Mouse (Mus musculus) kidney, postnatal 36 days (tissue): ENCODE results near the gene Prepl.

ENCODE experiments used
- DNase-seq, 2 experiments: peaks; one replicate each; pipeline ENCODE4 v3.0.0; 2021 to 2022; ENCODE audit warnings: mixed read lengths in 2 of 2

Gene Prepl

GRCm38 (mm10) chr17:85070658-85071057, 19.4 kb downstream of the Prepl start:
- DNase-seq: no peak

GRCm38 (mm10) chr17:85067331-85067730, 22.7 kb downstream of the Prepl start:
- peak in 1 of 2 experiments; percentile 27 for DNase-seq

- no peak for DNase-seq
Measured at GRCm38 (mm10) chr17:85063560-85063959, 26.5 kb downstream of the Prepl start.

DNA sequence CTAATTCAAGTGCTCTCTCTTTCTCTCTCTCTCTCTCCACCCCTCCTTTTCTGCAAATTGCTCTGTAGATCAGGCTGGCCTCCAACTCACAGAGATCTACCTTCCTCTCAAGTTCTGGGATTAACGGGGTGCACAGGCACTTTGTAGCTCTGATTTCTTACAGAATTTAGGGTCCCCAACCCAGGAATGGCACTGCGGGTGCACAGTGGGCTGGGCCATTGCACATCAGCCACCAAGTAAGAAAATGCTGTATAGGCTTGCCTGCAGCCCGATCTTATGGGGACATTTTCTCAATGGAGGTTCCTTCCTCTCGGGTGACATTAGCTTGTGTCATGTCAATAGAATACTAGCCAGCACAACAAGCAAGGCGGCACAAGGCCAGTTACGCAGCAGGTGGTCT, 30.9 kb downstream of the Prepl start:
- DNase-seq: no peak

- DNase-seq: no peak
Measured at GRCm38 (mm10) chr17:85058276-85058675, 31.8 kb downstream of the Prepl start.

DNA sequence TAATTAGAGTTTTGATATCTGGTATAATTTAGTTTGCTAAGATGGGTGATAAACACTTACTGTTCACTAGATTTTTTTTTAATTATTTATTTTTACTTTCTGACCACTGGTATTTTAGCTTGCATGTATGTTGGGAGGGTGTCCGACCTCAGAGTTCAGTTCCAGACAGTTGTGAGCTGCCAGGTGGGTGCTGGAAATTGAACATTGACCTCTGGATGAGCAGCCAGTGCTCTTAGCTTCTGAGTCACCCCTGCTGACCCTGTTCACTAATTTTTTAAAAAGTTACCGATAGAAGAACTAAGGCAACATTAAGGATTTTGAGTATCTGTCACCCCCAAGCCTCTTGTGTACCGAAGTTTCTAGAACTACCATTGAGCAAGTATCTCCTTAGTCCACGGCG, 41.7 kb downstream of the Prepl start:
- peak in 1 of 2 experiments; percentile 55 for DNase-seq

- DNase-seq: no peak
Measured at GRCm38 (mm10) chr17:85045160-85045559, 44.9 kb downstream of the Prepl start.

DNA sequence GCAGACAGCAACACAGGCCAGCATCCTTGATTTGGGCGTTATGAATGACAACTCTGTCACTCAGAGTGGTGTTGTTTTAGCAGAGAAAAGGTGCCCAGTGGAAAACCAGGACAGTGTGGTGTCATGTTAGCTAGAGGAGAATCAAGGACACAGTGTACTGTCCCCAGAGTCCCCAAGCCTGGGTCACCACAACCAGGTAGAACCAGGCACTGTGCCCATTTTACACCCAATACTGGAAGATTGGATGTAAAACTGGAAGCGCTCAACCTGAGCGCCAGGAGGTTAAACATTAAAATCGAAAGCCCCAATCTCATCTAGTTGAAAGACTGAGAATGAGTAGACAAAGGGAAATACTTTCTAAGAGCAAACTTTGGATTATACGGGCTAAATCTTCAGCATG, 45.6 kb downstream of the Prepl start:
- DNase-seq: peak; percentile 77 to 87

- peak in 1 of 2 experiments; percentile 77 for DNase-seq
Measured at GRCm38 (mm10) chr17:85043404-85043816, 46.6 kb downstream of the Prepl start.

DNA sequence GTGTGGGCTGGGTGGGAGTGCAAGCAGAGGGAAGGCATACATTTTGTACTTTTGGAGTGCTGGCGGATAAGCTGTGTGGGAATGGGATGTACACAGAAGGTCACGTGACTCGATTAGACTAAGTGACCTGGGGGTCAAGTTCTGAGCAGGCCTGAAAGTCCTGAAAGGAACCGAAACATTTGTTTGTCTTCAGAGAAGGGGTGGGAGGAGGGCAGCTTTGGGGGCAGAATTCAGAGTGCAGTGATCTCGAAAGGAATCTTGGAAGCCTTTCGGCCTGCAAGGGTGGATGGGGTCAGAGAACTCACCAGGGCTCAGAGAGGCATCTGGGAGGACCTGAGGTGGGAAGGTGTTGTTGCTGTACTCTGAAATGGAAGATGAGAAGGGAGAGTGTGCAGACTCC, 47.6 kb downstream of the Prepl start:
- peak; percentile 78 to 90 for DNase-seq

DNA sequence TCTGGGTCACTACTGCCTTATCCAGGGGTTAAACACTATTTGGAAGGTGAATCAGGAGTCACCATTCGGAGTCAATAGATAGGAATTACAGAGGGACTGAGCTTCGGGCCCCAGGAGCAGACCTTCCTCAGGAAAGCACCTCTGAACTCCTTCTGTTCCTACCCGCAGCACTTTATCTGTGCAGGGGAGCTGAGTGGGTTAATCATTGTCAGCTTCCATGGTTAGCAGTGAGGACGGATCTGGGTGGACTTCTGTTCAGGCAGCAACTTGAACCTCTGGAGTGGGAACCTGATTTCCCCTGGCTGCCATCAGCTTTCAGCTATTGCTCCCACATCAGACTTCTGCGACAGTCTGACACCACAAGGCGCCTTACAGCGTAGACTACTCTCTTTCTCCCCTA, 49.1 kb downstream of the Prepl start:
- peak; percentile 76 to 88 for DNase-seq

GRCm38 (mm10) chr17:85038761-85039160, 51.3 kb downstream of the Prepl start:
- no peak for DNase-seq

DNA sequence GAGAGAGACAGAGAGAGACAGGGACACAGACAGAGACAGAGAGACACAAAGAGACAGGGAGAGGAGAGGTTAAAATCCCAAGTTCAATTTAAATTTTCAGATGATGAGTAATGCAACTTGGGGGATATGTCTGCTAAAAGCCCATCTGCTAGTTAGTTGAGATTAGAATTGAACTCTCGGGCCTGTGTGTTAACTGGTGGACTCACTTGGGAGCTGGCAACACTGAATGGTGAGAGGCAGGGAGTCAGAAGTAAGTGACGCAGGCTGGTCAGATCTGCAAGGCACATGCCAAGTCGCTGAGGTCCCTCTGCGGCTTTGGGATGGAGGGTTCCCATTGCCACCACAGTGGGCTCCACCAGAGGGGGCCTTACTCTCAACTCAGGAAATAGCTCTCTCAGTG, 51.7 kb downstream of the Prepl start:
- DNase-seq: no peak

- no peak for DNase-seq
Measured at GRCm38 (mm10) chr17:85037855-85038254, 52.2 kb downstream of the Prepl start.

DNA sequence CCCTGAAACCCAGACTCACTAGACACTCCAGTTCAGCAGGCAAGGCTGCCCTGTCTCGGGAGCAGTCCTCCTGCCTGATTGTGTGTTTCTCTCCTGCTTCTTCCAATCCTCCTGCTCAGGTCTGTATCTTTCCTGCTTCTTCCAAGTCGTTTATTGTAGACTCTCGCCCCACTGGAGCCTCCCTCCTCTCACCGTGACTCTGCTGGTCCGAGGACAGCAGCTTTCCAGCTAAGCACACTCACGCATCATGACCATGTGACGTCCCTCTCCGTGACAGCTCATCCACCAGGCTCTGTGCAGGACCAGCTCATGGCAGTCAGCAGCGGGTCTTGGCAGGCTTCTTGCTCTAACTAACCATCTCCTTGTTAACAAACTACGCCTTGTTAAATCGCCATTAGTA, 56.0 kb downstream of the Prepl start:
- DNase-seq: no peak

- DNase-seq: no peak
Measured at GRCm38 (mm10) chr17:85033087-85033486, 57.0 kb downstream of the Prepl start.

DNA sequence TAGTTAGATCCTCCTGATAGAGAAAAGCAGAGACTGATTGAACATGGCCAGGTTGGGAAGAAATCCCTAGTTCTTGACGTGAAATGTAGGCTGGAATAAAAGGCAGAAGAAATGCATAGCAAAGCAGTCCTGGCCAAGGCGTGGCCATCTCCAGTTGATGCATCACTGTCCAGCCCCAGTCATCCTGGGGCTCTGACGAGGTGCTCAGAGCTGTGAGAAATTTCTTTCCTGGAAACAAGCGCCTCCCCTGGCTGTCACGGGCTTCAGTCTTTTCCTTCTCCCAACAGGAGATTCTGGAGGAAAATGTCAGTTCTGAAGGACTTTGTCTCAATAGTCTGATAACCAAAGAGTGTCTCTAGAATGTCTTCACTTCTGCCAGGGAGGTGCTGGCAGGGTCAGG, 59.4 kb downstream of the Prepl start:
- peak in 1 of 2 experiments; percentile 50 for DNase-seq

- DNase-seq: peak in 1 of 2 experiments; percentile 57
Measured at GRCm38 (mm10) chr17:85028797-85029196, 61.2 kb downstream of the Prepl start.

- DNase-seq: peak in 1 of 2 experiments; percentile 61
Measured at GRCm38 (mm10) chr17:85028093-85028739, 61.8 kb downstream of the Prepl start, which contains the start of gene Slc3a1. Gene Slc3a1 (plus strand): TSS chr17:85028376.

DNA sequence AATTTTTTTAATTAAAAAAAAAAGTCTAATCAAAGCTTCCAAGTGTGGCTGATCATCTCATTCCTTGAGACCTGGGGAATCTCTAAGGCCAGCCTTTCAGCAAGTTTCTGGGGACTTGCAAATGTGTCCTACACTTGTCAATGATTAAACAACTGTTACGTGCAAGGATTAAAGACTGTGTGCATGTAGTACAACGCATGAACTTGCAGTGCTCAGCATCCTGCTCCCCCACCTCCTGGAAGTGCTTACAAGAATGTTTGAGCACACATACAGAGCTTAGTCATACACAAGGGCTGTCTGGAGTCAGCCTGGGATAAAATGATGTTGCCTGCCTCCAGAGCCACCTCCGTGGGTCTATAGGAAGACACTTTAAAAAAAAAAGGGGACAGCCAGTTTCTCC, 62.8 kb downstream of the Prepl start:
- DNase-seq: peak in 1 of 2 experiments; percentile 73

DNA sequence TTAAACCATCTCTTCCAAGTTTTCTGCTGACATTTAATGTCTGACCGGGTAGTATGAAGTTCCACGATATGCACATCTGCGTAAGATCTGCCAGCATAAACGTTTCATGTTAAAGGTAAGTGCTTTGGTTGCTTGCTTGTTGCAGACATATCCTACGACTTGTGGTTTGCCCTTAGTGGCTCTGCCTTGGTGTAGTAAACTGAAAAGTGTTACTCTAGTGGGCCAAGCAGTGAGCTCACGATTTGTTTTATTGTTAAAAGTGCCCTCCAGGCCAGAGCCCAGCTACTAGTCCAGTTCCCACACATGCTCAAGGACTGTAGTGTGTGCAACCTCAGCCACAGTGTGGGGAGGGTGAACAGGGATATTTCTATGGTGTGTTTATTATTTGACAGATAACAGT, 63.6 kb downstream of the Prepl start:
- no peak for DNase-seq

DNA sequence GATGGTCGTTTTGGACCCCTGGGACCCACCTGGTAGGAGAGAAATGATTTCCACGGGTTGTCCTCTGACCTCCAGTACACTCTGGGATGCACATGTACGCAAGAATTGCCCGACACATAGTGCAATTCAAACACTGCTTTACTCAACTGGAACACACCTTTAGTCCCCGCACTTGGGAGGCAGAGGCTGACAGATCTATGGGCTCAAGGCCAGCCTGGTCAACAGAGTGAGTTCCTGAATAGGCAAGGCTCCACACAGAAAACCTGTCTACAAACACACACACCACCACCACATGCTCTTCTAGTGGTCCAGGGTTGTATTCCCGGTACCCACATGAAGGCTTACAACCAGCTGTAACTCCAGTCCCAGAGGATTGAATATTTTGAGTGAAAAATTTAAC, 64.9 kb downstream of the Prepl start:
- peak in 1 of 2 experiments; percentile 51 for DNase-seq

- DNase-seq: no peak
Measured at GRCm38 (mm10) chr17:85024237-85024636, 65.8 kb downstream of the Prepl start.

- peak; percentile 73 to 76 for DNase-seq
Measured at GRCm38 (mm10) chr17:85023247-85024167, 66.5 kb downstream of the Prepl start.
